Mouse (Mus musculus): ENCODE measurements around the gene Gm2026.
"Not testable (repeated sequence)": the region's sequence is repeated elsewhere in the genome, so short reads cannot be mapped to it uniquely, and the experiment has no call there.

Gene Gm2026

DNA sequence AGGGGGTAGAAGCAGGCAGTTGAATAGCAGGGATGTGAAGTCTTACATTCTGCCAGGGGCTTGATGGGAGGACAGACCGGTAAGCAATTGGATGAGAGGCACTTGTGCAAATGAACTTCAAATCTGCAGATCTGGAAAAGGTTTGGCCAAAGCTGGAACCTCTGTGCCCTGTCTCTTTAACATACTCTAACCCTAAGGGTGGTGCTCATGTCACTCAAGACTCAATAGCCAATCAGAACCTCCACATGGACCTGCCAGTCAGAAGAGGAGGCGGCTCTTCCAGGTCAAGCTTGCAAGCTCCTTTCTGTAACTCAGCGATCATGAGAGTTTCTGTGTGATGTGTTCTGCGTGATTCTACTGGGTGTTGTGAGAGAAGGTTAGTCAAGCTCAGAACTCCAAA lies at the start of gene Gm2026:
Gm2026 (plus strand) TSS at position 301 of the 400 bp plus-strand sequence.
- not testable (repeated sequence) for DNase-seq

DNA sequence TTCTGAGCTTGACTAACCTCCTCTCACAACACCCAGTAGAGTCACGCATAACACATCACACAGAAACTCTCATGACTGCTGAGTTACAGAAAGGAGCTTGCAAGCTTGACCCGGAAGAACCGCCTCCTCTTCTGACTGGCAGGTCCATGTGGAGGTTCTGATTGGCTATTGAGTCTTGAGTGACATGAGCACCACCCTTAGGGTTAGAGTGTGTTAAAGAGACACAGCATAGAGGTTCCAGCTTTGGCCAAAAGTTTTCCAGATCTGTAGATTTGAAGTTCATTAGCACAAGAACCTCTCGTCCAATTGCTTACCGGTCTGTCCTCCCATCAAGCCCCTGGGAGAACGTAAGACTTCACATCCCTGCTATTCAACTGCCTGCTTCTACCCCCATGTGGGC lies 34.1 kb upstream of the Gm2026 start, which contains the start of gene Zfp966:
Zfp966 (minus strand) TSS at position 101 of the 400 bp plus-strand sequence.
- DNase-seq = not testable (repeated sequence)

All from kidney, postnatal 4 days (tissue).